Mouse (Mus musculus): ENCODE data around the gene Tomm70a. TPM values are rescaled to one million over a fixed set of nuclear protein-coding genes. Genes with fewer than 3 reads are reported as not detected.

Gene Tomm70a
- polyA plus RNA-seq, 1 experiment from 2014 or later, result 19.5 TPM

DNA sequence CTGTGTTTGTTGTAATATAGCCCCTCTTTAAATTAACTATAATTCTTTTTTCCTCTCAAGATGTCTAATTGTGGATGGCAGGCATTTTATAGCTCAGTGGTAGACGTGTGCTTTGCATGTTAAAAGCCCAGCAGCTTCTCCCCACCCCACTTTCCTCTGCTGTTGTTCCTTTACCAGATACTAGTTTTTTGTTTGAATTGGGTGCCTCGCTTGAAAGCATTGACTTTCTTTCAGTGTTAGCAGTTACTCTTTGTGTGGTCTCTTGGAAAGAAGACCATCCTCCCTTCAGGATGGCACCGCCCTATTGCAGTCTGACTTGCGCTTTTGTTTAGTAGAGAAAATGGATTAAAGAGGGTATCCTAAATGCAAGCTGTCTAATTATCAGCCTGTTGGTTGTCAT is 10.0 kb downstream of the Tomm70a start:
- no peak overlapping the region for H3K9ac ChIP-seq (ENCODE audit: low read depth, low read length)
- H3K4me2 ChIP-seq (ENCODE audit: low read depth, low read length), result no peak overlapping the region
- ATAC-seq (ENCODE audit: low read depth), result no peak
- 76% methylated on average over 4 of the region's 4 CpGs for WGBS (ENCODE audit: insufficient replicate concordance)
- H3K9me3 ChIP-seq (replicated peaks; ENCODE audit: control insufficient read depth, low read length), result no peaks in the 10 kb centered on the region
- H3K27ac ChIP-seq (ENCODE audit: low read length), result no peak overlapping the region
- 0 out of 2 replicates have a peak, but pooled peaks cover 5% of the 10 kb centered on the region for H3K36me3 ChIP-seq (ENCODE audit: control insufficient read depth, insufficient read depth)
- no peaks in the 10 kb centered on the region for H3K27me3 ChIP-seq (ENCODE audit: control insufficient read depth, insufficient read depth, low read depth, low read length)
- no peaks in the 10 kb centered on the region; the same call in 1 of the 2 replicates for H3K4me1 ChIP-seq (ENCODE audit: control insufficient read depth, low read depth, low read length)
- no peak overlapping the region for H3K4me3 ChIP-seq (ENCODE audit: low read depth, low read length)

DNA sequence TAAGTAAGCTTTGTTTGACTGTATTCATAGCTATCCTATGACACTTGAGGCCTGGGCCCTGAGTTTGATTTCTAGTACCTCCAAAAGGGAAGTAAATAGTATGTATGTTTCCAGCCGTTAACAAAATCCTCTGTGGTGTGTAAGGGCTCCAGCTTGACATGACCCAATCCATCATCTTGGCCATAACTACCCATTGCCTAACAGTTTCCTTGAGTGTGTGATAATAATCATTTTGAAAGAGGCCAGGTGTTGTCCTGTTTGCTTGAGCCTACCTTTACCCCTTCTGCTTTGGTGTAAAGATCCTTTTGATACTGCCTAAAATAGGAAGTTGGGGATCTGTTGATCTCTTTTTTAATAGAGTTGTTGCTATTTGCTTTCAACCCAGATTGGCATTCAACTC is 10.8 kb downstream of the Tomm70a start:
- Histone ChIP-seq H3K4me3 (ENCODE audit: low read depth, low read length) (no peak overlapping the region), H3K9me3 (replicated peaks; ENCODE audit: control insufficient read depth, low read length) (no peaks in the 10 kb centered on the region), H3K4me2 (ENCODE audit: low read depth, low read length) (no peak overlapping the region), H3K4me1 (ENCODE audit: control insufficient read depth, low read depth, low read length) (no peaks in the 10 kb centered on the region; the same call in 1 of the 2 replicates), H3K9ac (ENCODE audit: low read depth, low read length) (no peak overlapping the region), H3K27ac (ENCODE audit: low read length) (no peak overlapping the region), H3K27me3 (ENCODE audit: control insufficient read depth, insufficient read depth, low read depth, low read length) (no peaks in the 10 kb centered on the region), H3K36me3 (ENCODE audit: control insufficient read depth, insufficient read depth) (peaks cover 5% of the 10 kb centered on the region; the same call in 1 of the 2 replicates)
- WGBS (ENCODE audit: insufficient replicate concordance), result 37% methylated on average over 1 of the region's 1 CpGs
- ATAC-seq (ENCODE audit: low read depth), result no peak

DNA sequence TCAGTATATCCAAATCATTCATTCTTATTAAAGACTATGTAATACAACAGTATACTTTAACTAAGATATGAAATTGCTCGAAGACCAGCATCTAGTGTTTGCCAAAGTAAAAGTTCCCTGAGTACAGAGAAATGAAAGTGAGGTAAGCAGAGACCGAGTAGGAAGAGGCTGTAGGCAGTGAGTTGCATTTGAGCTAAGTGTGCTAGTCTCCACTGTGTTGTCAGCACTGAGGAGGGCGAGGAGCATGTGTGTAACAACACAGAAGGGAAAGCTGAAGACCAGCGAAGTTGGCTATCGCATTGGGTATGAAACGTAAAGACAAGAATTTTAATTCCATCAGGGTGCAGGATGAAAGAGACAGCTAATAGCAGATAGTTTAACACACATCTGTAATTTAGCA is 12.1 kb downstream of the Tomm70a start:
- Histone ChIP-seq H3K9ac (ENCODE audit: low read depth, low read length) (no peak overlapping the region), H3K36me3 (ENCODE audit: control insufficient read depth, insufficient read depth) (peaks cover 8% of the 10 kb centered on the region), H3K9me3 (replicated peaks; ENCODE audit: control insufficient read depth, low read length) (no peaks in the 10 kb centered on the region), H3K4me1 (ENCODE audit: control insufficient read depth, low read depth, low read length) (no peaks in the 10 kb centered on the region; the same call in 1 of the 2 replicates), H3K4me2 (ENCODE audit: low read depth, low read length) (no peak overlapping the region), H3K27ac (ENCODE audit: low read length) (no peak overlapping the region), H3K4me3 (ENCODE audit: low read depth, low read length) (no peak overlapping the region), H3K27me3 (ENCODE audit: control insufficient read depth, insufficient read depth, low read depth, low read length) (no peaks in the 10 kb centered on the region)
- no peak for ATAC-seq (ENCODE audit: low read depth)
- 84% methylated on average over 6 of the region's 6 CpGs for WGBS (ENCODE audit: insufficient replicate concordance)

DNA sequence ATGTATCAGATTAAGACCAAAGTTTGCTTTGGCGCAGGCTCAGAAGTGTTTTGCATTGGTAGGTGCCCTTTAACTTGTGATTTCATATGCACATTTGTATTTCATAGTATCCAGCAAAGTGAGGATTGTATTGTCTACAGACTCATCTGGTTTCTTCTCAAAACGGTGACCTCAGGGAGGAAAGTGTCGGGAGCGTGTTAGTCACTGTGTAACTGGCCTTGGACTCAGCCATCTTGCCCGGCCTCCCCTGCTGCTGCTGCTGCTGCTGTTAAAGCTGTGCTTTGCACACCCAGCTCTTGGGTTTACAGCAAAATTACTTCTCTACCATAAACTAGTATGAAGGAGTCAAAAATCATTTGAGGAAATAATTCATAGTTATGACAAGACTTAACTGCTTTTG is 23.2 kb downstream of the Tomm70a start:
- no peak overlapping the region for H3K4me2 ChIP-seq (ENCODE audit: low read depth, low read length)
- no peaks in the 10 kb centered on the region for H3K4me1 ChIP-seq (ENCODE audit: control insufficient read depth, low read depth, low read length)
- ATAC-seq (ENCODE audit: low read depth), result no peak
- H3K36me3 ChIP-seq (ENCODE audit: control insufficient read depth, insufficient read depth), result peaks cover 25% of the 10 kb centered on the region
- no peak overlapping the region for H3K27ac ChIP-seq (ENCODE audit: low read length)
- H3K27me3 ChIP-seq (ENCODE audit: control insufficient read depth, insufficient read depth, low read depth, low read length), result no peaks in the 10 kb centered on the region
- 79% methylated on average over 5 of the region's 5 CpGs for WGBS (ENCODE audit: insufficient replicate concordance)
- H3K4me3 ChIP-seq (ENCODE audit: low read depth, low read length), result no peak overlapping the region
- H3K9me3 ChIP-seq (replicated peaks; ENCODE audit: control insufficient read depth, low read length), result no peaks in the 10 kb centered on the region
- H3K9ac ChIP-seq (ENCODE audit: low read depth, low read length), result no peak overlapping the region

DNA sequence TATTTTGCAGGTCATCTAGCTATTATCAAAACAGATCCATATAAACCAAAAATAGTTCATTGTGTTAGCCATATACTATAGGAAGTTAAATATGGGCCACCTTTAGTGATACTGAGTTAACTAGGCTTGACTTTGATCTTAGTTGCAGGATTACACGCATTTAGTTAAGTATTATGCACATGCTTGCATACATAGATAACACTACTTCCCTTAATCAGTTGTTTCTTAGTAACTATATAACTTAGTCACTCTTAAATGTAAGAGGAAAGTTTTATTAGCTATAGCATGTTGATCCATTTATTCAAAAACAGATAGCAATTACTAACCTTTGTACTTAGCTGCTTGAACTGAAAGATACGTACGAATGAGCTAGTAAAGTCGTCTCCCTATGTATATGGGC is 29.9 kb downstream of the Tomm70a start:
- H3K36me3 ChIP-seq (ENCODE audit: control insufficient read depth, insufficient read depth), result peaks cover 18% of the 10 kb centered on the region
- no peak for ATAC-seq (ENCODE audit: low read depth)

DNA sequence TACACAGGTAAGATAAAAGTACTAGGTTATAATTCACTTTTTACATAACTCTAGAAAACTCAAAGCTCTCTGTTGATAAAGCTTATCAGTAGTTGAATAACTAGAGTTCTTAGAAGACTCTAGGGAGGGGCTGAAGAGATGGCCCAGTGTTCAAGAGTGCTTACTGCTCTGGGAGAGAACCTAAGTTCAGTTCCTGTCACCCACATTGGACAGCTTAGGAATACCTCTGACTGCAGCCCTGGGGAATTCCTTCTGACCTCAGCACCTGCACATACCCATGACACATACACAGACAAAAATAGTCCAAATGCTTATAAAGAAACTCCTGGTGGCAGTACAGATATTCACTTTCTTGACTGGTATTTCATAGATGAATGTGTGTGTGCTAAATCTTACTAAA is 34.4 kb downstream of the Tomm70a start:
- H3K9me3 ChIP-seq (replicated peaks; ENCODE audit: control insufficient read depth, low read length), result no peaks in the 10 kb centered on the region
- H3K4me1 ChIP-seq (ENCODE audit: control insufficient read depth, low read depth, low read length), result peaks cover 2% of the 10 kb centered on the region
- no peak overlapping the region for H3K4me3 ChIP-seq (ENCODE audit: low read depth, low read length)
- H3K27ac ChIP-seq (ENCODE audit: low read length), result no peak overlapping the region
- peak; percentile 53; the same call in 1 of the 2 replicates for ATAC-seq (ENCODE audit: low read depth)
- H3K4me2 ChIP-seq (ENCODE audit: low read depth, low read length), result no peak overlapping the region; the same call in 1 of the 2 replicates
- H3K27me3 ChIP-seq (ENCODE audit: control insufficient read depth, insufficient read depth, low read depth, low read length), result no peaks in the 10 kb centered on the region
- peaks cover 18% of the 10 kb centered on the region for H3K36me3 ChIP-seq (ENCODE audit: control insufficient read depth, insufficient read depth)
- no peak overlapping the region for H3K9ac ChIP-seq (ENCODE audit: low read depth, low read length)

More for the DNA sequence above, 29.9 kb downstream of the Tomm70a start:
- WGBS (ENCODE audit: insufficient replicate concordance), result 82% methylated on average over 4 of the region's 4 CpGs
- no peaks in the 10 kb centered on the region for H3K27me3 ChIP-seq (ENCODE audit: control insufficient read depth, insufficient read depth, low read depth, low read length)
- no peak overlapping the region for H3K9ac ChIP-seq (ENCODE audit: low read depth, low read length)
- no peak overlapping the region for H3K27ac ChIP-seq (ENCODE audit: low read length)
- H3K4me1 ChIP-seq (ENCODE audit: control insufficient read depth, low read depth, low read length), result peaks cover 2% of the 10 kb centered on the region
- no peak overlapping the region for H3K4me3 ChIP-seq (ENCODE audit: low read depth, low read length)
- H3K4me2 ChIP-seq (ENCODE audit: low read depth, low read length), result no peak overlapping the region
- H3K9me3 ChIP-seq (replicated peaks; ENCODE audit: control insufficient read depth, low read length), result no peaks in the 10 kb centered on the region

DNA sequence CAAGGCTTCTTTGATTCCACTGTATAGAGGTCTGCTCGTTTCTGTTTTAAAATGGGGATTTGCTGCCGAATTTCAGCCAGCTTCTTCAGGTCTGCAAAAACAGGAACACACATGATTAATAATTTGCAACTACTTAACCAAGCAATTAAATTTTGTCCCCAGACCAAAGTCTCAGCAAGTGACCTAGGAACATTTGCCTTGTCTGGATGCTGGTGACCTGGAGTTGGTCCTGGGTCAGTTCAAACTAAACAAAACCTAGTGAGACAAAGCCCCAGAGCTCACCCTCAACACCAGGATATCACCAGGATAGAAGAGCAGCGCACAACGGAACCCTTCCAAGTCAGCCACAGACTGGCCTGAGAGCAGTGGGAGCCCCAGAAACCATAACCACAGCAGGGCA is 35.6 kb downstream of the Tomm70a start:
- no peaks in the 10 kb centered on the region for H3K27me3 ChIP-seq (ENCODE audit: control insufficient read depth, insufficient read depth, low read depth, low read length)
- ATAC-seq (ENCODE audit: low read depth), result no peak
- H3K9ac ChIP-seq (ENCODE audit: low read depth, low read length), result no peak overlapping the region
- WGBS (ENCODE audit: insufficient replicate concordance), result 85% methylated on average over 4 of the region's 4 CpGs
- peaks cover 2% of the 10 kb centered on the region for H3K4me1 ChIP-seq (ENCODE audit: control insufficient read depth, low read depth, low read length)
- no peak overlapping the region for H3K27ac ChIP-seq (ENCODE audit: low read length)
- no peak overlapping the region for H3K4me2 ChIP-seq (ENCODE audit: low read depth, low read length)
- H3K4me3 ChIP-seq (ENCODE audit: low read depth, low read length), result no peak overlapping the region
- peaks cover 17% of the 10 kb centered on the region for H3K36me3 ChIP-seq (ENCODE audit: control insufficient read depth, insufficient read depth)
- H3K9me3 ChIP-seq (replicated peaks; ENCODE audit: control insufficient read depth, low read length), result no peaks in the 10 kb centered on the region

DNA sequence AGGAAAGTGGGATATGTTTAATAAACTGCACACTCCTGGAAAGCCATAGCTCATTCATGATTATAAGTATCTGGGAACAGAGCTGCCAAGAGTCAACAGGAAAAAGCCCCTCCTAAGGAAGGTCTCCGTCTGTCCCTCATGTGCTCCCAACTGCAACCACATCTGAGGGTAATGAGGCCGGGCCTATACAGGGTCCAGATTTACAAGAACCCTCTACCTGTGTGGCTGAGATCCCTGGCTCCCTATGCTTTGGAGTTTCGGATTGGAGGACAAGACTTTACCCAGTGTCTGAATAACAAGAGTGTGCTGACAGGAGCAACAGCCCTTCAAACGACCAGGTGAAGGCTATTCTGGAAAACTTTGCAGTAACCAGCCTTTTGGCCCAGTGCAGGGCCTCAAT is 36.2 kb downstream of the Tomm70a start:
- Histone ChIP-seq H3K9me3 (replicated peaks; ENCODE audit: control insufficient read depth, low read length) (no peaks in the 10 kb centered on the region), H3K36me3 (ENCODE audit: control insufficient read depth, insufficient read depth) (peaks cover 13% of the 10 kb centered on the region), H3K9ac (ENCODE audit: low read depth, low read length) (no peak overlapping the region), H3K4me1 (ENCODE audit: control insufficient read depth, low read depth, low read length) (peaks cover 2% of the 10 kb centered on the region), H3K27me3 (ENCODE audit: control insufficient read depth, insufficient read depth, low read depth, low read length) (no peaks in the 10 kb centered on the region), H3K4me2 (ENCODE audit: low read depth, low read length) (no peak overlapping the region), H3K27ac (ENCODE audit: low read length) (no peak overlapping the region; the same call in 1 of the 2 replicates), H3K4me3 (ENCODE audit: low read depth, low read length) (no peak overlapping the region)
- 63% methylated on average over 4 of the region's 4 CpGs for whole genome bisulfite sequencing (ENCODE audit: insufficient replicate concordance)
- ATAC-seq (ENCODE audit: low read depth), result peak; percentile 20; the same call in 1 of the 2 replicates

DNA sequence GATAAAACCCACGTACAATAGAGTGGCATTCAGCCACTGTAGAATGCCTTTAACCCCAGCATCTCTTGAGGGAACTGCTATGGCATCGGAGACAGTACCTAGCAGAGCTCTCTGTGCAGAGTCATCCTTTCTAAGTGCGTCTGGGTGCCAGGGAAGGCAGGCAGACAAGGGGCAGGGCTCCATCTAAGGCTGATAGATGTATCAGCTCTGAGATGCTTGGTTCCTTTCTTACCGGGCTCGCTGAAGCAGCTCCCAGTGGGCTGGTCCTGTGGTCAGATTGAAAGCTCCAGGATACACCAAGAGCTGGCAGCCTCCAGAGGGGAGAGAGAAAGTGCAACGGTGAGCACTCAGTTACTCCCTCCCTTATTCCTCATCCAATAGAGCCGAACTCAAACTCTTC is 38.3 kb downstream of the Tomm70a start:
- no peaks in the 10 kb centered on the region for H3K9me3 ChIP-seq (replicated peaks; ENCODE audit: control insufficient read depth, low read length)
- no peaks in the 10 kb centered on the region for H3K27me3 ChIP-seq (ENCODE audit: control insufficient read depth, insufficient read depth, low read depth, low read length)
- no peak overlapping the region for H3K27ac ChIP-seq (ENCODE audit: low read length)
- no peak overlapping the region for H3K4me3 ChIP-seq (ENCODE audit: low read depth, low read length)
- peaks cover 11% of the 10 kb centered on the region for H3K36me3 ChIP-seq (ENCODE audit: control insufficient read depth, insufficient read depth)
- 57% methylated on average over 7 of the region's 7 CpGs for WGBS (ENCODE audit: insufficient replicate concordance)
- no peak overlapping the region for H3K9ac ChIP-seq (ENCODE audit: low read depth, low read length)
- ATAC-seq (ENCODE audit: low read depth), result no peak
- peaks cover 2% of the 10 kb centered on the region for H3K4me1 ChIP-seq (ENCODE audit: control insufficient read depth, low read depth, low read length)
- no peak overlapping the region for H3K4me2 ChIP-seq (ENCODE audit: low read depth, low read length)

Measured in liver, embryonic 16.5 days (tissue).